Mouse (Mus musculus): ENCODE measurements around the gene Crxos.
A peak's percentile ranks its signal among the peaks of the same experiment; 100 is the strongest.

Gene Crxos

DNA sequence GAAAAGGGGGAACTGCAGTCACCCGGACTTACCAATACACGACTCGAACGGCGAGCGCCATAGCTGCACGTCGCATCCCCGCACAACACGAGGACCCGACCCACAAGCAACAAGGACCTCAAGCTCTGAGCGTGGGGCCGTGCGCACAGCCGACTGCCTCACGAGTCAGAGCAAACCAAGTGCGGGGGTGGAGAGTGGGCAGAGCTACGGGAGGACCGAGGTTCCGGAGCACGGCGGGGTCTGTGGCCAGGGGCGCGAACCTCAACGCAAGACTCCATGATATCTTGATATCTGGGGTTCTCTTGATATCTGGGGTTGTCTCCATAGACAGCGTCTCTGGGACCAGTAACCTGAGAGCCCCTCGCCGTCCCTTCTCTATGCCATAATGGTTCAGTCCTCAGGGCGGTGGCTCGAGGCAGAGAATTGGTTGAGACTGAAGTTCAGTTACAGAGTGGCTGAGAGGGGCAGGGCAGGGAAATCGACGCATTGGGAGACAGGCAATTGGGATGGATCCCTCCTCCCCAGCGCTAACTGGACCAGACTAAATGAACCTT is 39.9 kb downstream of the Crxos start, which contains the start of gene Selenow:
Gene Selenow (minus strand): TSS at position 183 of the 554 bp plus-strand sequence.
- peak; percentile 91 to 92 for DNase-seq

DNA sequence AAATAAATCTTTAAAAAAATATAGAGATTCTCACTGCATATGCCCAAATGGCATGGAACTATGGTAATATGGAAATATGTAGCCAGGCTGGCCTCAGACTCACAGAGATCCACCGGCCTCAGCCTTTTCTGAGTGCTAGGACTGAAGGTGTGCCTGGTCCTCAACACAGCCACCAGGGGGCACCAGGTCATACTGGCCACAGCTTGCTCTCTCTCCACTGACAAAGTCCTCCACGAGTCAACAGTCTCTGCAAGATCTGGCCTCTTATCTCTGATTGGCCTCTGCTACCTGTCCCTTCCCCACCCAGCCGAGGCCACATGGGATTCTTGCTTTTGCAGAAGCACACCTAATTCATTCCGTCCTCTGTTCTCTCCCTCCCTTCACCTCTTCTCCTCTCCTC is 47.5 kb downstream of the Crxos start:
- peak; percentile 54 to 59 for DNase-seq

DNA sequence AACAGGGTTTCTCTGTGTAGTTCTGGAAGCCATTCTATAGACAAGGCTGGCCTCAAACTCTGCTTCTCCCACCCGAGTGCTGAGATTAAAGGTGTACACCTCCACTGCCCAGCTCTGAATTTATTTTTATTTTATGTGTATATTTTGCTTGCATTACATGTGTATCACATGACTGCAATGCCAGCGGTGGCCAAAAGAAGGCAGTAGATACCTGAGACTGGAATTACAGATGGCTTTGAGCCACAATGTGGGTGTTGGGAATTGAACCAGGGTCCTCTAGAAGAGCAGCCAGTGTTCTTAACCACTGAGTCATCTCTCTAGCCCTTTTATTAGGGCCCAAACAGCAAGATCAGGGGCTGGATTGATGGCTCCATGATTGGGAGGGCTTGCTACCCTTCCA is 48.1 kb downstream of the Crxos start:
- no peak for DNase-seq

DNA sequence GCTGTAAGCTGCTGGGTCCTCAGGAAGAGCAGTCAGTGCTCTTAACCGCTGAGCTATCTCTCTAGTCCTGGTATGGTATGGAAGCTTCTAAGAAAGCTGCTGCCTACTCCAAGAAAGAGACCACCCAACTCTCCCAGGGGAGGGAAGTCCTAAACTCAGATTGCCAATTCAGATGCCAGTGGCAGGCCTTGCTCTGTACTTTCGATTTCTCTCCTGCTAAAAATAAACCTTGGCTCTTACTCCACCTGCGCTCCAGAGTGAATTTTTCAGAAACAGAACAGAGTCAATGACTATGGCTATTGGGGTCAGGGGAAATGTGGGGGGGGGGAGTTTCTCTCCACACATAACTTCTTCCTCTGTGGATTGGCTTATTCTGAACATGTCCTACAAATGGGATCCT is 49.2 kb downstream of the Crxos start:
- DNase-seq = no peak

DNA sequence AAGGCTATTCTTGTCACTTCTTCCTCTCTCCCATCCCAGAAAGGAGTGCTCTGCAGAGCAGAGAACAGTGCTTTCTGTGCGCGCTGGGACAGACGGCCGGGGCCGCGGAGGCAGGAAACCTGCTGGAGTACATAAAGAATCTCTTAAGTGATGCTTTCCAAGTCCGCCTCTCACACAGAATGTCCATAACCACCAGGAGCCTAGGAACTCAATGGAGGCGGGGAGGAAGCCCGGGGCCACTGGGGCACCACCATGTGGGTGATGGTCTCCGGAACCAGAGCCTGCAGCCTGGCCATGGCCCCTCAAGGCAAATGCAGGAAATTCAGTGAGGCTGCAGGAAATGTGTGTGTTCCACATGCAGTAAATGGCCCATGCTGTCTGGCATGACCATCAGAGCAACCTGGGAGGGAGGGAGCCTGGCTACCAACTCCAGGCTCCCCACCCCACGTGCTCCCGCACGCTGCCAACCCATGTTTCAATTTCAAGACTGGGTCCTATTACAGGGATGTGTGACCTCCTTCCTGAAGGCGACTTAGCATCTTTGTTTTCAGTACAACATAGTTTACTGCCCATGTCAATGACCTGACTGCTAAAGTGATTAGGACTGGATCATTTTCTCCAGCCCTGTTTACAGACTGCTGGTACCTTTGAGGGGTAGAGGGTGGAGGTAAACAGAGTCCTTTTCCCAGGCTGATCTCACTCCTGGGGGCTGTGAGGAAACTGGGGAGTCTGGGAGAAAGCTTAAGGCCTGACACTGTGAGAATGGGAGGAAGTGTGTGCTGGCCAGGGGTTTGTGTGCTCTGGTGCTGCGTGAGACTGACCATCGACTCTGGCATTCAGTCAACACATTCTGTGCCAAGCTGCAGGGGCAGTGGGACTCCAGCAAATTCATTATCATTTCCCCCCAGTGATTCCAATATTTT is 51.3 kb downstream of the Crxos start:
- no peak for DNase-seq

DNA sequence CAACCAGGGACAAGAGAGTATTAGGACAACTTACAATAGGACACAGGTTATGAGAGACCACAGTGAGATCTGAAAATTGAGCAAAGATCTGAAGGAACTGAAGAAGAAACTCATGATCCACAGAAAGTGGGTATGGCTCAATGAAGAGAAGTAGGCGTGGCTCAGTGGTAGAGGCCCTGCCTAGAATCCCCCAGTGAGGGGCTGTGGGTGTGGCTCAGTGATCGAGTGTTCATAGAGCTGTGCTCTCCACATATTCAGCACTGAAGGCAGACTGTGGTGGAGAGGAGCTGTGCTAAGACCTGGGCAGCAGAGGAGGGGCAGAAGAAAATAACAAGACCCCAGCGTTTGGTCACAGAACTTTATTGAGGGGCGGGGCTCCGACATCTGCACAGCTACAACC is 55.1 kb downstream of the Crxos start:
- DNase-seq = no peak

DNA sequence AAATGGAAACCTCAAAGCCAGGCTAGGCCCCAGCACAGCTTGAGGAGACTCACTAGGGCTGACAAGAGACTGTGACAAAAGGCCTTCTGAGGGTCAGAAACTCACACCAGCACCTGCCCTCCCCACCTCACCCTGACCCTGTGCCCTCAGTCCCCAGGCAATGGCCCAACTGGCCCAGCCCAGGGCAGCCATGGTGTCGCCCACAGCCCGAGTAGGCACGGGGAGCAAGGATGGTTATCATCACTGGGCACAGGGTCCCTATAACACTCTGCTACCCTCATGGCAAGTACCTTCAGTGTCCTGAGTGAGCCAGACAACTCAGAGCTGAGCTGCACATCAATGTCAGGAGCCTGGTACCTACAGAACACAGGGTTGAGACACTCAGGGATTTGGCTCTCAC is 56.2 kb downstream of the Crxos start:
- DNase-seq = no peak

DNA sequence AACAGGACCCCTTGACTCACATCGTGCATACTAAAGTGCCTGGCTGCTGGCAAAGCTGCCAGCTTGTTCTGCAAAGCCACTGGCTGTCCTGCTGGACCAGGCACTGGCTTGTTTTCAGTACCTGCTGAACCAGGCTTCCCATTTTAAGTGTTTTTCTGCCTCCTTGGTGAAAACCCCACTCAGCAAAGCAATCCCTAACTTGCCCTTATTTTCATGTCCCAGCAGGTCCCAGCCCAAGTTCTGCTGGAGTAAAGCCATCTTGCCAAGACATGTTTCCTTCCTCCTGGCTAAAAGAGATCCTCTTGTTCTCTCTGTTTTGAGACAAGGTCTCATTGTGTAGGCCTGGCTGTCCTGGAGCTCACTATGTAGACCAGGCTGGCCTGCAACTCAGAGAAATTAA is 61.9 kb downstream of the Crxos start:
- no peak for DNase-seq

DNA sequence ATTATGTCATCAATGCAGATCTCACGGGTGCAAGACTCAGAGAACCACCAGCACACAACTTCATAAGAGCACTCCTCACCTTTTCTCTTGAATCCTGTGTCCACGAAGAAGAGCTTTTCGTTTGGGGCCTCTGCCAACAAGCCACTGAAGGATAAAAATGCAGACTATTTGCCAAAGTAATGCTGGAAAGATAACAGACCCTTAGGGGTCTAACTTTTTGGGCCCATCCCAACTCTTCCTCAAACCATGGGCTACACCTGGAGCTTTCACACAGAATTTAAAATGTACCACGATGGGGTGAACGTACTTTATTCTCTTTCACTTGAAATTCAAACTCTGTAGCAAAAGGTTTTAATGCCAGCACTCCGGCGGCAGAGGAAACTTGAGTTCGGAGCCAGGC is 62.8 kb downstream of the Crxos start:
- DNase-seq = no peak

DNA sequence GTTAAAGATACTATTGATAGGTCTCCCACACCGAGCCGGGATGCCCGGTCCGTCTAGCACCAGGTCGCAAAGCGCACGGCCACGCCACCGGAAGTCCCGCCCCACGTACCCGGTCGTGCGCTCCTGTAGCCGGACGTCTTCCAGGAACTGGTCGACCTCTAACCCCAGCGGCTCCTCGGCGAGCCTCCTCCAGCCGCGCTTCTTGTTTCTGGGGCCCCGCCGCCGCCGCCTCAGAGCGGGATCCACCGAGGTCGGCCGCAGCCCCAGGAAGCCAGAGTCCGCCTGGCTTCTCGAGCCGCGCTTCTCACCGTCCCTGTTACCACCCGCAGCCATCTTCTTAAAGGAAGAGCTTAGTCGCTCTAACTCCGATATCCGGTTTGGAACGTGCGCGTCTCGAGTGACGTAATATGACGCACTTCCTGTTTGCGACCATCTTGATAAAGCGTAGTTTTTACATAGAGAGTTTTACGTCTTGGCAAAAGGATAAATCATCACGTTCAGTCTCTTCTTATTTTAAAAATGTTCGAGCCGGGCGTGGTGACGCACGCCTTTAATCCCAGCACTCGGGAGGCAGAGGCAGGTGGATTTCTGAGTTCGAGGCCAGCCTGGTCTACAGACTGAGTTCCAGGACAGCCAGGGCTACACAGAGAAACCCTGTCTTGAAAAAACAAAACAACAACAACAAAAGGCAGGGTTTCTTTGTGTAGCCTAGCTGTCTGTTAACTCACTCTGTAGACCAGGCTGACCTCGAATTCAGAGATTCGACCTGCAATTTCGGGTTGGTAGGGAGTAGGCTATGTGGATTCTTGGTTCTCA is 63.5 kb downstream of the Crxos start, which contains the start of gene Nop53:
Gene Nop53 (minus strand): TSS at position 354 of the 816 bp plus-strand sequence.
- peak; percentile 85 to 86 for DNase-seq

DNA sequence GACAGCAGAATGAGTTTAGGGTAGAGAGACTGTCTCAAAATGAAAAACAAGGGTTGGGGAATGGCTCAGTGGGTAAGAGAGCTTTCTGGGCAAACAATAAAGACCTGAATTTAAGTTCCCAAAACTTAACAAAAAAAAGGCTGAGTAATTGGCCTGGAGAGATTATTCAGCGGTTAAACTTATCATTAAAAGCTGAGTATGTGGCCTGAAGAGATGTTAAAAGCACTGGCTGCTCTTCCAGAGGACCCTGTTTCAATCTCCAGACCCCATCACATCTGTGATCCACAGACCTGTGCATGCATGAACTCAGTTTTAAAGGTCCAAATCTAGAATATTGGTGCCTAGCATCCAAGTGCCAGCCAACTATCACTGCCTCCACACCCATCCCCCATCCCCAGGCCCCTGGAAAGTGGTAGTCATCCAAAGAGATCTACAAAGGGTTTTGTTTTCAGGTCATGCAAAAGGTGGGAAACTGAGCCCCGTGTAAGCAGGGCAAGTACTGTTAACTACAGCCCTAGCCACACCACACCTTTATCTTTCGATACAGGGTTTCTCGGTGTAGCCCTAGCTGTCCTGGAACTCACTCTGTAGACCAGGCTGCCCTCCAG is 65.3 kb downstream of the Crxos start:
- no peak for DNase-seq

DNA sequence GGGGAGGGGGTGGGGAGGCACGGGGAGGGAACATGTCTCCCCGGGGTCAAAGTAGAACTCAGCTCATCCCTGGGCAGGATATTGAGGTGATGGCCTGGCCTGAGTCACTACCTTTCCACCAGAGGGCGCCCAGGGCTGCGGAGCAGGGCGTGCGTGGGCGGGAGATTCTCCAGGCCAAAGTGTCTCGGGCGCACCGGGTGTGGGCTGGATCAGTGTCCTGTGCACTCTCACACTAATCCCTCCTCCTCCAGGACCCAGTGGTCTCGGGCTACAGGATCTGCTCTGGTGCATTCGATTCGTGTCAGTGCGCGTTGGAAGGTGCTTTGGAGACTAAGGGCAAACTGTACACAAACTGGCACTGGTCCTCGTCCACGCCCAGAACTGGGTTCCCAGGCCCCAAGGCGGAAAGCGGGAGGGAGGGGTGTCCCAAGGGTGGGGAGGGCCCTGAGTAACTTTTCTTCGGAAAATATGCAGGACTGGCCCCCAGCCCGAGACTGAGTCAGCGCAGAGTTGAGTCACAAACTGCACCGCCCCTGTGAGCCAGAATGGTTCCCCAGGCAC is 66.0 kb downstream of the Crxos start:
- DNase-seq = peak; percentile 76 to 79

DNA sequence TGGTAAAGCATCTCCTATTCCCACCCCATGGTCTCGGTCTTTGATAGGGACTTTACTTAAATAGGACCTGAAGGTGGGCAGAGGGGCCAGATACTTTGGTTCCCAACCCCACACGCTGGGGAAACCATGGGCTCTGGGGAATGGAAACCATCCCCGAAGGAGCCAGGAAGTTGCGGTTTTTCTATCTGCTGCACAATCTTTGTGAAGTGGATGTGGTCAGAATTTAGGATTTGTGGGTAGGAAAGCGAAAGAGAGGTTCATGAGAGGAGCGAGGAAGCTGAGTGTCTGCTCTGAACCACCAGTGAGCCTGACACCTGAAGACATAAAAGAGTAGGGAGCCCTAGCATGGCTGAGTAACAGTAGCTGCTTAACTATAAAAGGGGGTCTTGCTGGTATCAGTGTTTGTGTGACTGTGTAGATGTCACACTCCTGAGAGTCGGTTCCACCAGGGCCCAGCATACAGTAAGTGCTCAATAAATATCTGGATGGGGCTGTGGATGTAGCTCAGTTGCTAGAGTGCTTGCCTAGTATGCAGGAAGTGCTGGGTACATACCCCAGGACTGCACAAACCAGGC is 66.9 kb downstream of the Crxos start:
- DNase-seq = no peak

DNA sequence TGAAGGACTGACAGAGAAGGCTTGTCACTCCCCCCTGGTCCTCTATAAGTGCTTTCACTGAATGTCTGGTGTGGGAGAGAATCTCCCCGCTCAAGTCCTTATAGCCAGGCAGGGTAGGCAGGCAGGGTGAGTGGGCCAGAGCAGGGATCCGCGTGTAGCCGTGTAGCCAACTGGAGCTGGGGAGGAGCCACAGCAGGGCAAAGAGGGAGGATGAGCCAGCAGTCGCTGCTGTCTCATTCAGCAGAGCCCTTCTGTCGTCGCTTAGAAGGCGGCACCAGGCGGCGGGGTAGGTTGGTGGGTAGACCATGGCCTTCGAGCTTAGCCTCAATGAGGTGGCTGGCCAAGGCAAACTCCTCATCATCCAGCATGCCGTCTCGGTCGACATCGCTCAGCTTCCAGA is 67.6 kb downstream of the Crxos start:
- DNase-seq = no peak

DNA sequence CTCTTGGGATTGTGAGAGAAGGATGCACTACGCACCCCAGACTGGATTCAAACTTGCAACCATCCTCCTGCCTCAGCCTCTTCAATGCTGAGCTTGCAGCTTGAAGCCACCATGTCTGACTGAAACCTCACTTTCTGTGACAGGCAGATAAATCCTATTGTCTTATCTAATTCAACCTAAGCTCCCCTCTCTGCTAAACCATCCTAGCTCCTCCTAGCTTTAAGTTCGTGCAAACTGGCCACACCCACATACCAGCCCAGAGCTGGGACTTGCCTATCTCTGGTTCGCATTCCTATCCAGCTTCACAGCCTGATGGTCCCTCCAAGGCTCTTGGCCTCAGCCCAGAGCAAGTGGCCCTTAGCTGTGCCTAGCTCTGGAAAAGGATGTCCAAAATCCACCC is 70.0 kb downstream of the Crxos start:
- no peak for DNase-seq
